Mouse (Mus musculus): ENCODE measurements at regions not wholly inside any gene's neighbourhood (a gene's known extent, or its start where the extent isn't known, plus 50 kb on each side); places are given as distances from the start of the nearest gene placed in this dataset.
A peak's percentile ranks its signal among the peaks of the same experiment; 100 is the strongest.
"Not testable (repeated sequence)": the region's sequence is repeated elsewhere in the genome, so short reads cannot be mapped to it uniquely, and the experiment has no call there.

GRCm38 (mm10) chr16:8914183-8914582, 84.3 kb downstream of the 1810013L24Rik start:
- DNase-seq (ENCODE audit: low spot score in 2 of 2) = not testable (repeated sequence)

GRCm38 (mm10) chr16:8916091-8916490, 86.2 kb downstream of the 1810013L24Rik start:
- peak; percentile 57 to 79 for DNase-seq (ENCODE audit: low spot score in 2 of 2)

- DNase-seq (ENCODE audit: low spot score in 2 of 2) = peak in 1 of 2 experiments; percentile 32
Measured at GRCm38 (mm10) chr16:8918741-8919535, 89.0 kb downstream of the 1810013L24Rik start.

- no peak for DNase-seq (ENCODE audit: low spot score in 2 of 2)
Measured at GRCm38 (mm10) chr16:8924732-8925131, 94.8 kb downstream of the 1810013L24Rik start.

- no peak for DNase-seq (ENCODE audit: low spot score in 2 of 2)
Measured at GRCm38 (mm10) chr16:8931961-8932360, 102.1 kb downstream of the 1810013L24Rik start.

- DNase-seq (ENCODE audit: low spot score in 2 of 2) = no peak
Measured at GRCm38 (mm10) chr16:8933121-8933520, 103.2 kb downstream of the 1810013L24Rik start.

- no peak for DNase-seq (ENCODE audit: low spot score in 2 of 2)
Measured at GRCm38 (mm10) chr16:8936446-8936845, 106.5 kb downstream of the 1810013L24Rik start.

- DNase-seq (ENCODE audit: low spot score in 2 of 2) = peak; percentile 79 to 80
Measured at GRCm38 (mm10) chr16:8938516-8938915, 108.6 kb downstream of the 1810013L24Rik start.

- no peak for DNase-seq (ENCODE audit: low spot score in 2 of 2)
Measured at GRCm38 (mm10) chr16:8939136-8939535, 109.2 kb downstream of the 1810013L24Rik start.

- peak in 1 of 2 experiments; percentile 29 for DNase-seq (ENCODE audit: low spot score in 2 of 2)
Measured at GRCm38 (mm10) chr16:8944412-8945102, 114.7 kb downstream of the 1810013L24Rik start.

GRCm38 (mm10) chr16:8947846-8948245, 117.9 kb downstream of the 1810013L24Rik start:
- DNase-seq (ENCODE audit: low spot score in 2 of 2) = no peak

- no peak for DNase-seq (ENCODE audit: low spot score in 2 of 2)
Measured at GRCm38 (mm10) chr16:8951156-8951899, 121.4 kb downstream of the 1810013L24Rik start.

- DNase-seq (ENCODE audit: low spot score in 2 of 2) = no peak
Measured at GRCm38 (mm10) chr16:8961739-8962138, 131.8 kb downstream of the 1810013L24Rik start.

- DNase-seq (ENCODE audit: low spot score in 2 of 2) = peak; percentile 82 to 90
Measured at GRCm38 (mm10) chr16:8993521-8994250, 163.8 kb downstream of the 1810013L24Rik start.

- DNase-seq (ENCODE audit: low spot score in 2 of 2) = no peak
Measured at GRCm38 (mm10) chr16:8994521-8994920, 164.6 kb downstream of the 1810013L24Rik start.

GRCm38 (mm10) chr16:8997250-8997649, 167.3 kb downstream of the 1810013L24Rik start:
- no peak for DNase-seq (ENCODE audit: low spot score in 2 of 2)

- DNase-seq (ENCODE audit: low spot score in 2 of 2) = peak; percentile 70 to 74
Measured at GRCm38 (mm10) chr16:9004012-9004411, 174.1 kb downstream of the 1810013L24Rik start.

- no peak for DNase-seq (ENCODE audit: low spot score in 2 of 2)
Measured at GRCm38 (mm10) chr16:9005933-9006332, 176.0 kb downstream of the 1810013L24Rik start.

- peak; percentile 86 to 96 for DNase-seq (ENCODE audit: low spot score in 2 of 2)
Measured at GRCm38 (mm10) chr16:9009361-9010083, 179.6 kb downstream of the 1810013L24Rik start.

- no peak for DNase-seq (ENCODE audit: low spot score in 2 of 2)
Measured at GRCm38 (mm10) chr16:9011077-9011476, 181.2 kb downstream of the 1810013L24Rik start.
